Mouse (Mus musculus) megakaryocyte, embryonic 14.5 days (primary cell): ENCODE results near the gene Wbp2. TPM values are rescaled to one million over a fixed set of nuclear protein-coding genes. Genes with fewer than 3 reads are reported as not detected.

Experiments used
- H3K27me3 ChIP-seq: replicated peaks from 2 replicates; pipeline ENCODE3; 2012; ENCODE audit warnings: inconsistent platforms
- H3K36me3 ChIP-seq: replicated peaks from 2 replicates; pipeline ENCODE3; 2012; ENCODE audit warnings: low read length, inconsistent platforms, mixed read lengths
- H3K4me1 ChIP-seq: 2 replicates; pipeline ENCODE4 v1.6.1; 2012; ENCODE audit warnings: inconsistent platforms
- H3K4me3 ChIP-seq: replicated peaks from 2 replicates; pipeline ENCODE3; 2012; ENCODE audit warnings: moderate library complexity, mild to moderate bottlenecking, inconsistent platforms
- H3K9me3 ChIP-seq: 2 replicates; pipeline ENCODE4 v1.6.1; 2012; ENCODE audit warnings: inconsistent platforms
- FLI1 ChIP-seq: IDR thresholded peaks from 2 replicates; pipeline ENCODE4 v1.6.1; 2012; ENCODE audit warnings: low read length, inconsistent platforms, mixed read lengths
- GATA1 ChIP-seq: IDR thresholded peaks from 3 replicates; pipeline ENCODE4 v1.6.1; 2012; ENCODE audit warnings: mixed read lengths, low read length, inconsistent platforms, borderline replicate concordance
- polyA plus RNA-seq: library from polyadenylated mRNA; stranded (reverse); fragments of >175 nt; gene quantifications from 2 replicates; pipeline ENCODE4 v1.2.3, GENCODE M21; 2012; ENCODE audit warnings: low replicate concordance; ENCODE audit not compliant: insufficient read depth

The Wbp2 gene
- polyA plus RNA-seq, 1 experiment: 842 TPM

DNA sequence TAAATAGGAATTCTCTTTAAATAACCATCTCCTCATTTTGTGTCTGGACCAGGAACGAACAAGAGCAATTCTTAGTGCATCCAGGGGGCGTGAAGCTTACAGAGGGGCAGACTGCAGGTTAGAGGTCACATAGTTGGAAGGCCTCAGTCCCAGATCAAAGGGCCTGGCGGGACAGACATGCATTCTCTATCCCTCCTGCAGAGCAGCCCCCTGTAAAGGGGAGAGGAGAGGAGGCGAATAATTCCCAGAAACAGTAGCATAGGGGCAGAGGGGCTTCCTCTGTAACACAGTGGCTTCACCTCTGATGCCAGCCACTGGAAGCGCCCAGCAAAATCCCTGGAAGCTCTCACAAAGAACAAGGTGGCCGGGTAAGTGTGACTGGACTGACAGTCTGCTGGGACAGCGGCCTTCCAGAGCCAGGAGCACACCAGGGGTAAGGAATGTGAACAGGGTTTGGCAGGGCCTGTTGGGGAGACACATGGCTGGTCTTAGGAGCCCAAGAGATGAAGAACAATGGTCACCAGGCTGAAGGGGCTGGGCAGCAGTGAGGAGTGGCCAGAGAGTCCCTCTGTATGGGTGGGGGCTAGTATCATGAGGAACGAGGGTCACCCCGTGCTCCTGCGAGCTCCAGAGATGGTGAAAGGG is 8.0 kb downstream of the Wbp2 start:
- Histone ChIP-seq H3K36me3 (peaks cover 81% of the 10 kb centered on the region), H3K4me1 (peaks cover 98% of the 10 kb centered on the region), H3K4me3 (peak overlapping the region; percentile 96)

DNA sequence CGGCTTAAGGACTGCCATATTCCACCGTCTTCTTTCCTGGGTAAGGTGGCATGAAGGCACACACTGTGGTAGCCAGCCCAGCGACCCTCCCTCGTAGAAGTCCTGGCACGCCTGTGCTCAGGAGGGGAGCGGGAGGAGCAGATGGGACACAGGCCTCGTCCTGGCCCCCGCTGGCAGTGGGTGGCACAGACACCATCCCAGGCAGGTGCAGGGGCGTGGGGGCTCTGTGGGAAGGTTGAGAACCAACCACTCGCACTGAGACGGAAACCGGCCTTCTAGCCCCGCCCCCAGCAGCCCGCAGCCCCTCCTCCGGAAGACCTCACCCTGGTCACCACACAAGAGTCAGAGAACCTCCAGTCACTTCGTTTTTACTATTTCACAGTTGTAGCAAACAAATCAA is 8.6 kb downstream of the Wbp2 start:
- no peaks in the 10 kb centered on the region for H3K27me3 ChIP-seq
- no peaks in the 10 kb centered on the region for H3K9me3 ChIP-seq
- peaks cover 98% of the 10 kb centered on the region for H3K4me1 ChIP-seq
- H3K36me3 ChIP-seq: peaks cover 81% of the 10 kb centered on the region
- H3K4me3 ChIP-seq: peak overlapping the region; percentile 96
- no peak for TF ChIP-seq FLI1
- no peak for TF ChIP-seq GATA1

More for the DNA sequence above, 8.0 kb downstream of the Wbp2 start:
- TF ChIP-seq FLI1 (no peak), GATA1 (no peak)
- Histone ChIP-seq H3K9me3 (no peaks in the 10 kb centered on the region), H3K27me3 (no peaks in the 10 kb centered on the region)

DNA sequence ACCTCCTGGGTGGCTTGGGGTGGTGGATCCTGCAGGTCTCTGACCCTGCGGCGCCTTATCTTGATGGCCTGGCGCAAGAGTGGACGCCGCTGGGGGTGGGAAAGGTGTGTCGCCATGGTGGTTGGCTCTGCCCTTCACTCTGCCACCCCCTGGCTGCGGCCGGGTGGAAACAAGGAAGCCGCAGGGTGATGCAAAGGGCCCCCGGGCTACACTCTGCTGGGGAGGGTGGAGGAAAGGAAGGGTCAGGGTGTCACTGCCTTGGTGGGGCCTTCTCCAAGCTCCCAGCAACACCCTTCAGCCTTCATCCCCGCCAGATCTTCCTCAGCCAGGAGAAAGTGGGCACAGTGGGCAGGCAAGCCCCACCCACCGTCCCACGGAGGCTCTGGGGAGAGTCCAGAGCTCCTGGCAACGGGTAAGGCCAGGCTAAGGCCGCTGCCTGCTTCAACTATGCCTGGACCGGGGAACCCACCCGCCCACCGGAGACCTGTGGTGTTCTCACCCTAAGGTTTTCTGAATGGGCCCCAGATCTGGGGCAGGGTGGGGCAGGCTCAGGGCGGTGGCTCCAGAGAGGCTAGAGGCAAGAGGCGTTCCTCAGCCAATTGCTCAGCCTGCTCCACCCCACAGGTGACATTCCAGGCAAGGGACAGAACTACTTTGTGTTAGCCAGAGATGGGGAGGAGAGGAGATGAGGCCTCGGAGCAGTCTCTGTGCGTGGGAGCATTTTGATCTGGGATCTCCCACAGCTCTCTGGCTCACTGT is 9.2 kb downstream of the Wbp2 start, which contains the start of gene Unc13d:
Gene Unc13d (minus strand): TSS at position 516 of the 759 bp plus-strand sequence.
- Histone ChIP-seq H3K4me3 (peak within 1 kb of the TSS; percentile 96), H3K36me3 (peaks cover 82% of the 10 kb centered on the region), H3K9me3 (no peaks in the 10 kb centered on the region), H3K4me1 (peaks cover 99% of the 10 kb centered on the region), H3K27me3 (no peaks in the 10 kb centered on the region)
- TF ChIP-seq FLI1: no peak
- TF ChIP-seq GATA1: 0 out of 3 replicates have a peak, but pooled peaks have one; percentile 31

DNA sequence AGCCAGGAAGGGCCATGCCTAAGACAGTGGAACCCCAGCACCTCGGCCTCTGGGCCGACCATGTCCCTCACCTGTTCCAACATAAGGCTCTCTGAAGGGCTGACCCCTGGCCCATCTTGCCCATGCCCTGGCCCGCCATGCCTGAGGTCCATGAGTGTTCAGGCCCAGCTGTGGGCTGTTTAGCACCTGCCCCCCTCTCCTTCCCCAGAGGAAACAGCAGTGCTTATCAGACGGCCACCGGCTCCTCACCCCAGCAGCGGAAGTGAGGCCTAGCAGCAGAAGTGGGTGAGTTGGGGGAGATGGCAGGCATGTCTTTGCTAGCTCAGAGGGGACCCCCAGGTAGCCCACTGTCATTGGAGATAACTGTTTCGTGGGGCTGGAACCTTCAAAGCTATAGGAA is 10.0 kb downstream of the Wbp2 start:
- TF ChIP-seq GATA1 (peak; percentile 89; the same call in 2 of the 3 replicates), FLI1 (peak; percentile 76; the same call in 1 of the 2 replicates)
- H3K36me3 ChIP-seq: peaks cover 82% of the 10 kb centered on the region
- H3K4me1 ChIP-seq: peaks cover 99% of the 10 kb centered on the region
- no peaks in the 10 kb centered on the region for H3K9me3 ChIP-seq
- H3K27me3 ChIP-seq: no peaks in the 10 kb centered on the region
- peak overlapping the region; percentile 96 for H3K4me3 ChIP-seq

DNA sequence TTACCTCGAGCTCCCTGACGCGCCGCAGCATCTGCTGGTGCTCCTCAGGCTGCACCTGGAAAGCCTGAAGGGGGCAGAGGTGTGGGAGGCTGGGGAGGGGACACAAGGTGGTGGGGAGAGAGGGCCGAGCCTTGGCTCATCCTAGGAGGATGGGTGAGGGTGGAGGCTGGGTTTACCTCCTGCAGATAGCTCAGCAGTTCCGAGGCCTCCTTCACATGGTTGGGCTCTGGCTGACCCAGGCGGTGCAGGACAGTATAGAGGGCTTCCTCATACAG is 10.6 kb downstream of the Wbp2 start:
- Histone ChIP-seq H3K4me1 (peaks cover 99% of the 10 kb centered on the region), H3K36me3 (peaks cover 82% of the 10 kb centered on the region)

DNA sequence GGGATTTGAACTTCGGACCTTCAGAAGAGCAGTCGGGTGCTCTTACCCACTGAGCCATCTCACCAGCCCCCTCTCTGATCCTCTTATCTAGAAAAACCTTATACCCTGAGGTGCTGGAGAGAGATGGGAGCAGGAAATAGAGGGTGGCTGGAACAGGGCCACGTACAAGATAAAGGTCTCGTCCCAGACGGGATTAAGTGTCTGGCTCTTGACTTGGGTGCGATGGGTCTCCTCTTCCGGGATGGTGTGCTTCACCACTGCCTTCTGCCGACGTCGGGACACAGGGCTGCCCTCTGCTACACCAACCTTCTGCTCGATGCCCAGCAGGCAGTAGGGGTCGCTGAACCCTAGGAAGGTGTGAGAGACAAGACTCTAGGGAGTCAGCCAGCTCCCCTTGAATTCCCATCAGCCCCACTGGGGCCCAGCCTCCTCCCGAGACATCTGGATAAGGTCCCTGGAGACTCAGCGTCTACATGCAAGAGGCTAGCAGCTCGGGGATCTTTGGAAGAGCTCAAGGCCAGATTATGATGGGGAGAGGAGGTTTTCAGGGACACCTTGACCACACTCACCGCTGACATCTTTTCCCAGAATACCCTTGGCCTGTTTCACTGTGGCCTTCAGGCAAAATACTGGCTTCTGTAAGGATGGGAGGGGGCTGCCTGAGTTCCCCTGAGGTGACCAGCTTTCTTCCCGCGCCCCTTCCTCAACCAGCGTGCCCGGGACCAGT is 11.1 kb downstream of the Wbp2 start:
- Histone ChIP-seq H3K9me3 (no peaks in the 10 kb centered on the region), H3K4me3 (peak overlapping the region; percentile 96), H3K36me3 (peaks cover 77% of the 10 kb centered on the region), H3K27me3 (no peaks in the 10 kb centered on the region), H3K4me1 (peaks cover 96% of the 10 kb centered on the region)
- TF ChIP-seq FLI1 (no peak), GATA1 (no peak)

More for the DNA sequence above, 10.6 kb downstream of the Wbp2 start:
- H3K27me3 ChIP-seq: no peaks in the 10 kb centered on the region
- TF ChIP-seq GATA1 (no peak), FLI1 (no peak)
- H3K4me3 ChIP-seq: peak overlapping the region; percentile 96
- H3K9me3 ChIP-seq: no peaks in the 10 kb centered on the region

DNA sequence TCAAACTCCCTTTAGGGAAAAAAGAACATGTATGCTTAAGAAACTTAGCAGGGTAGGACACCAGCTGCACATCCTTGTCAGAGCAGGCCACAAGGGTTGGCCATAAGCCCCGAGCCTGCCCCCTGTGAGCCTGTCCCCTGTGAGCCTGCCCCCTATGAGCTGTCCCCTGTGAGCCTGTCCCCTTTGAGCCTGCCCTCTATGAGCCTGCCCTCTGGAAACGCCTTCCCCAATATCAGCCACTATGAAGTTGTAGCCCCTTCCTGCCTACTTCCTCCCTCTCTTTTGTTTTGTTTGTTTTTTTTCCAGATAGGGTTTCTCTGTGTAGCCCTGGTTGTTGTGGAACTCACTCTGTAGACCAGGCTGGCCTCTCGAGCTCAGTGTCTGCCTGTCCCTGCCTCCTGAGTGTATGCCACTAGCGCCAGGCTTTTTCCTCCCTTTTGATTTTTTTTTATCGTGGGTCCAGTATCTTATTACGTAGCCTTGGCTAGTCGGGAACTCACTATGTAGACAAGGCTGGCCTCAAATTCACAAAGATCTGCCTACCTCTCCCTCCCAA is 12.3 kb downstream of the Wbp2 start:
- Histone ChIP-seq H3K4me1 (peaks cover 95% of the 10 kb centered on the region), H3K9me3 (no peaks in the 10 kb centered on the region), H3K4me3 (peak overlapping the region; percentile 71), H3K36me3 (peaks cover 77% of the 10 kb centered on the region), H3K27me3 (no peaks in the 10 kb centered on the region)
- TF ChIP-seq FLI1 (no peak), GATA1 (no peak)

DNA sequence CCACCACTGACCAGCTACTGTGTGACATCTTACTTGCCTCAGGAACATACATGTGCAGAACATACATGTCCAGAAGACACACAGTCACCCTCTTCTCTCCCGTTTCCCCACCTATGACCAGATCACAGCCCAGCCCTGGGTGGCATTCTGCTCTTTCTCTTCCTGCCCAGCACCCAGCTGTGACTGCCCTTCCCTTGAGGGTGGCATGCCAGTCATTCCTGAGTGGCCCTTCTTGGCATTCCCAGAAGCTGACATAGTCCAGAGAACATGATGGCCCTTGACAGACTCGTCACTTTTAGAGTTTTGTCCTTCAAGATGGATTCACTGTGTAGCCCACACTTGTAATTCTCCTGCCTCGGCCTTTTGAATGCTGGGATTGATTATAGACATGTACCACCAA is 14.2 kb downstream of the Wbp2 start:
- H3K4me1 ChIP-seq: peaks cover 95% of the 10 kb centered on the region
- peaks cover 83% of the 10 kb centered on the region for H3K36me3 ChIP-seq
- TF ChIP-seq GATA1 (no peak), FLI1 (no peak)
- H3K27me3 ChIP-seq: no peaks in the 10 kb centered on the region
- no peaks in the 10 kb centered on the region for H3K9me3 ChIP-seq
- peak overlapping the region; percentile 6 for H3K4me3 ChIP-seq

DNA sequence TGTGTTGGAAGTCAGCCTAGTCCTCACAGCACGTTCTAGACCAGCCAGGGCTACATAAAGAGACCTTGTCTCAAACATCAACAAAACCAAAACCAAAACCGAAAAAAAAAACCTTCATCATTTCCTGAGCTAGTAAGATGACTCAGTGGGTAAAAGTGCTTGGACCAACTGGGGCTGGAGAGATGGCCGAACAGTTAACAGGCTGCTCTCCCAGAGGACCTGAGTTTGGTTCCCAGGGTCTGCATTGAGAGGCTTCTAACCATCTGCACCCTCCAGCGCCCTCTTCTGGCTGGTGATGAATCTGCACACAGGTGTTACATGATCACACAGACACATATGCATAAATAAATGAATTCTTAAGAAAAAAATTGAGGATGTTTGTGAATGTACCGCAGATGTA is 15.3 kb downstream of the Wbp2 start:
- Histone ChIP-seq H3K36me3 (peaks cover 93% of the 10 kb centered on the region), H3K9me3 (no peaks in the 10 kb centered on the region), H3K4me1 (peaks cover 95% of the 10 kb centered on the region), H3K4me3 (peak overlapping the region; percentile 78), H3K27me3 (no peaks in the 10 kb centered on the region)
- no peak for TF ChIP-seq FLI1
